Mouse (Mus musculus) myocyte (in vitro differentiated cells): ENCODE measurements around the gene Pwwp2b.

ENCODE experiments used
- MAX ChIP-seq: IDR thresholded peaks from one replicate; pipeline ENCODE4 v1.6.1; 2011; ENCODE audit warnings: low read depth, mild to moderate bottlenecking, control low read depth
- POLR2A ChIP-seq: IDR thresholded peaks from one replicate; pipeline ENCODE4 v1.6.1; 2011; ENCODE audit warnings: low read depth, mild to moderate bottlenecking, control low read depth, moderate library complexity; ENCODE audit not compliant: insufficient read length
- TCF12 ChIP-seq: IDR thresholded peaks from one replicate; pipeline ENCODE4 v1.6.1; 2011; ENCODE audit warnings: mild to moderate bottlenecking, control low read depth; ENCODE audit not compliant: poor library complexity, insufficient read depth, severe bottlenecking

DNA sequence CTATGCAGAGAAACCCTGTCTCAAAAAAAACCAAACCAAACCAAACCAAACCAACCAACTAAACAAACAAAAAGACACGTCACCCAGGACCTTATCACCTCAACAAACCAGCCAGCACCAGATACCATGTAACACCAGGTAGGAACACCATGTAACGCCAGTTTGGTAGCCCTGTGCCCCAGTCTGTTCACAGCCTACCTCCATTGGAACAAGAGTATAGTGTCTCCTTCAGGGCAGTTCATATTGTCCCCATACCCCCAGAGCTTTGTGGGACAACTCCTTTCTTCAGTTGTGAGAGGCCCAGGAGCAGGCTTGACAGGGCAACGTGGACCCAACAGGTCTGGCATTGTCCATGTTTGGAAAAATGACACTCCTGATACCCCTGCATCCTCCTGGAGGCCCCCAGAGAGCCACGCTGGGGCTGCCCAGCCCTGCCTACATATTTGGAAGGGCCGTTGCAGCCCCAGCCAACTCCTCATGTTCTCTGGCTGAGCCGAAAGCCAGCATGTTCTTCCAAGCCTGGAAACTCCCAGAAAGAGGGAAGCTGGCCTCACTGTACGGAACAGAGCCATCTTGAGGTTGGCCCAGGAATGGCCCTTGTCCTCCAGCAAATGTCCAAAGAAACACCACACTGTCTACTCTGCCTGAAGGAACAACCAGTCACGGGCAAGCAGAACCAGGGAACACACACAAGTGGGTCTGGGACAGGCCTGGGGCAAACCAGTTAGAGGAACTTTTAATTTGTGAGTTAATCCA, 60.0 kb downstream of the Pwwp2b start:
- no peak for TF ChIP-seq MAX
- TF ChIP-seq POLR2A = no peak
- TF ChIP-seq TCF12 = no peak
